Mouse (Mus musculus) hematopoietic stem cell, adult 5-6 weeks (primary cell): ENCODE measurements around the gene Tmeff1. TPM values are rescaled to one million over a fixed set of nuclear protein-coding genes. Genes with fewer than 3 reads are reported as not detected.
"Not testable (repeated sequence)": the region's sequence is repeated elsewhere in the genome, so short reads cannot be mapped to it uniquely, and the experiment has no call there.

ENCODE experiments used
- ATAC-seq, 2 experiments: fragments of 125-278 bp in 1 of 2; replicated peaks in 1 of 2; 2 replicates each; pipeline ENCODE4 v1.8.0; 2016 to 2017; ENCODE audit warnings: inconsistent platforms in 2 of 2, mild to moderate bottlenecking in 2 of 2, moderate number of reproducible peaks in 2 of 2, low read depth in 1 of 2, moderate TSS enrichment in 1 of 2; ENCODE audit not compliant: low FRiP score in 2 of 2, poor library complexity in 2 of 2, severe bottlenecking in 2 of 2, insufficient read depth in 1 of 2, low TSS enrichment in 1 of 2
- total RNA-seq: library from RNA; stranded (forward); fragments of 172-1452, 232-1000 nt; gene quantifications from 2 replicates; pipeline ENCODE4 v1.2.3, GENCODE M21; 2017

Gene Tmeff1
- total RNA-seq, 1 experiment from 2014 or later, result 0.50 TPM

GRCm38 (mm10) chr4:48646143-48646542 lies 61.2 kb downstream of the Tmeff1 start:
- ATAC-seq, result no peak

- no peak for ATAC-seq
Measured at GRCm38 (mm10) chr4:48650617-48651360, 65.8 kb downstream of the Tmeff1 start.

GRCm38 (mm10) chr4:48654118-48654517 lies 69.1 kb downstream of the Tmeff1 start:
- ATAC-seq, result no peak

- ATAC-seq, result no peak
Measured at GRCm38 (mm10) chr4:48656530-48656929, 71.6 kb downstream of the Tmeff1 start.

- no peak for ATAC-seq
Measured at GRCm38 (mm10) chr4:48660144-48660543, 75.2 kb downstream of the Tmeff1 start.

- ATAC-seq, result no peak
Measured at GRCm38 (mm10) chr4:48660619-48661575, 75.9 kb downstream of the Tmeff1 start.

- no peak for ATAC-seq
Measured at GRCm38 (mm10) chr4:48663271-48663670, 78.3 kb downstream of the Tmeff1 start, which contains the start of gene Cavin4. Gene Cavin4, plus strand, starts transcription at chr4:48663514.

GRCm38 (mm10) chr4:48664021-48664420 lies 79.0 kb downstream of the Tmeff1 start:
- ATAC-seq, result no peak

GRCm38 (mm10) chr4:48667279-48667678 lies 82.3 kb downstream of the Tmeff1 start:
- no peak for ATAC-seq

GRCm38 (mm10) chr4:48672915-48673314 lies 87.9 kb downstream of the Tmeff1 start:
- ATAC-seq, result no peak

- ATAC-seq, result no peak
Measured at GRCm38 (mm10) chr4:48674412-48674811, 89.4 kb downstream of the Tmeff1 start.

GRCm38 (mm10) chr4:48676570-48677185 lies 91.7 kb downstream of the Tmeff1 start:
- ATAC-seq, result no peak

GRCm38 (mm10) chr4:48677276-48677675 lies 92.3 kb downstream of the Tmeff1 start:
- ATAC-seq, result no peak

GRCm38 (mm10) chr4:48677812-48678211 lies 92.8 kb downstream of the Tmeff1 start:
- no peak for ATAC-seq

GRCm38 (mm10) chr4:48678793-48679192 lies 93.8 kb downstream of the Tmeff1 start:
- ATAC-seq, result no peak

- ATAC-seq, result not testable (repeated sequence)
Measured at GRCm38 (mm10) chr4:48679728-48680127, 94.8 kb downstream of the Tmeff1 start.

- no peak for ATAC-seq
Measured at GRCm38 (mm10) chr4:48680214-48680613, 95.2 kb downstream of the Tmeff1 start.
